Mouse (Mus musculus): Measurements from ENCODE around the gene Esrra. TPM values are rescaled to one million over a fixed set of nuclear protein-coding genes. Genes with fewer than 3 reads are reported as not detected.

Esrra gene
- polyA plus RNA-seq (2012): 31.8 and 38.0 TPM in 2 replicates

- TF ChIP-seq GATA1 (IDR thresholded peaks at IDR 0.05; ENCODE audit: low read length): no peak
These were observed at the start of gene Esrra for GRCm38 (mm10) chr19:6921647-6922567. Esrra (minus strand) TSS chr19:6921813.

GRCm38 (mm10) chr19:6970460-6971085 lies 49.0 kb upstream of the Esrra start:
- TF ChIP-seq GATA1 (IDR thresholded peaks at IDR 0.05; ENCODE audit: low read length): no peak

GRCm38 (mm10) chr19:6969665-6970381 lies 48.2 kb upstream of the Esrra start:
- TF ChIP-seq GATA1 (IDR thresholded peaks at IDR 0.05; ENCODE audit: low read length): no peak

GRCm38 (mm10) chr19:6969291-6969664 lies 47.7 kb upstream of the Esrra start:
- no peak for TF ChIP-seq GATA1 (IDR thresholded peaks at IDR 0.05; ENCODE audit: low read length)

GRCm38 (mm10) chr19:6968491-6969271 lies 47.1 kb upstream of the Esrra start:
- no peak for TF ChIP-seq GATA1 (IDR thresholded peaks at IDR 0.05; ENCODE audit: low read length)

GRCm38 (mm10) chr19:6956461-6956860 lies 34.8 kb upstream of the Esrra start:
- no peak for TF ChIP-seq GATA1 (IDR thresholded peaks at IDR 0.05; ENCODE audit: low read length)

GRCm38 (mm10) chr19:6955424-6955823 lies 33.8 kb upstream of the Esrra start:
- TF ChIP-seq GATA1 (IDR thresholded peaks at IDR 0.05; ENCODE audit: low read length): no peak

- TF ChIP-seq GATA1 (IDR thresholded peaks at IDR 0.05; ENCODE audit: low read length): no peak
These were observed 32.4 kb upstream of the Esrra start for GRCm38 (mm10) chr19:6954046-6954445.

GRCm38 (mm10) chr19:6952712-6953037 lies 31.1 kb upstream of the Esrra start:
- no peak for TF ChIP-seq GATA1 (IDR thresholded peaks at IDR 0.05; ENCODE audit: low read length)

GRCm38 (mm10) chr19:6951994-6952711 lies 30.5 kb upstream of the Esrra start:
- TF ChIP-seq GATA1 (IDR thresholded peaks at IDR 0.05; ENCODE audit: low read length): no peak

GRCm38 (mm10) chr19:6951381-6951968 lies 29.9 kb upstream of the Esrra start:
- TF ChIP-seq GATA1 (IDR thresholded peaks at IDR 0.05; ENCODE audit: low read length): no peak

GRCm38 (mm10) chr19:6950613-6951153 lies 29.1 kb upstream of the Esrra start:
- TF ChIP-seq GATA1 (IDR thresholded peaks at IDR 0.05; ENCODE audit: low read length): no peak

- no peak for TF ChIP-seq GATA1 (IDR thresholded peaks at IDR 0.05; ENCODE audit: low read length)
These were observed 28.3 kb upstream of the Esrra start for GRCm38 (mm10) chr19:6949951-6950350.

GRCm38 (mm10) chr19:6949532-6949931 lies 27.9 kb upstream of the Esrra start:
- no peak for TF ChIP-seq GATA1 (IDR thresholded peaks at IDR 0.05; ENCODE audit: low read length)

All from G1E-ER4 (cell line).